Mouse (Mus musculus) heart, postnatal 14 days (tissue): ENCODE results near the gene Tulp2. TPM values are rescaled to one million over a fixed set of nuclear protein-coding genes. Genes with fewer than 3 reads are reported as not detected.
"Not testable (repeated sequence)": the region's sequence is repeated elsewhere in the genome, so short reads cannot be mapped to it uniquely, and the experiment has no call there.

Source experiments
- DNase-seq, 2 experiments: peaks; one replicate each; pipeline ENCODE4 v3.0.0; 2021 to 2022
- intact Hi-C: fragments of 180-260 bp; cut with DNase I; formaldehyde crosslinking; loops from one replicate; pipeline ENCODE4 v1.15.1; 2025
- total RNA-seq, 2 experiments: library from RNA; stranded (reverse); gene quantifications; 2 replicates each; pipeline ENCODE4 v1.2.3; 2021

Gene Tulp2
- total RNA-seq, 2 experiments from 2014 or later = not detected

GRCm38 (mm10) chr7:45480310-45480709, 1.4 kb upstream of the Tulp2 start:
- DNase-seq, intact Hi-C loops: not testable (repeated sequence)

GRCm38 (mm10) chr7:45482166-45482565, 489 bp downstream of the Tulp2 start:
- no peak for DNase-seq
- intact Hi-C loops = no loop called here

GRCm38 (mm10) chr7:45484985-45485384, 3.3 kb downstream of the Tulp2 start:
- intact Hi-C loops, DNase-seq: not testable (repeated sequence)

- intact Hi-C loops = no loop called here
- no peak for DNase-seq
Observed at GRCm38 (mm10) chr7:45486158-45486557, 4.5 kb downstream of the Tulp2 start.

GRCm38 (mm10) chr7:45486761-45487415, 5.2 kb downstream of the Tulp2 start, which contains the start of gene Gm45808:
Gene Gm45808, minus strand, starts transcription at chr7:45486811.
- intact Hi-C loops = no loop called here
- DNase-seq = no peak

- DNase-seq = no peak
- intact Hi-C loops = no loop called here
Observed at GRCm38 (mm10) chr7:45487861-45488292, 6.2 kb downstream of the Tulp2 start.

- peak; percentile 66 to 71 for DNase-seq
- intact Hi-C loops = no loop called here
Observed at GRCm38 (mm10) chr7:45488293-45489204, 6.9 kb downstream of the Tulp2 start, which contains the start of gene Dhdh. Gene Dhdh, minus strand, starts transcription at chr7:45488805.

GRCm38 (mm10) chr7:45489578-45489977, 7.9 kb downstream of the Tulp2 start:
- intact Hi-C loops = no loop called here
- DNase-seq = no peak

GRCm38 (mm10) chr7:45490822-45491221, 9.1 kb downstream of the Tulp2 start:
- intact Hi-C loops = no loop called here
- DNase-seq = no peak

- intact Hi-C loops = no loop called here
- no peak for DNase-seq
Observed at GRCm38 (mm10) chr7:45491264-45491663, 9.6 kb downstream of the Tulp2 start.

GRCm38 (mm10) chr7:45492225-45492844, 10.7 kb downstream of the Tulp2 start:
- DNase-seq = no peak
- intact Hi-C loops = no loop called here

GRCm38 (mm10) chr7:45492951-45493350, 11.3 kb downstream of the Tulp2 start:
- intact Hi-C loops = no loop called here
- peak; percentile 36 to 63 for DNase-seq

- intact Hi-C loops = no loop called here
- peak; percentile 31 to 37 for DNase-seq
Observed at GRCm38 (mm10) chr7:45494548-45494947, 12.9 kb downstream of the Tulp2 start.

GRCm38 (mm10) chr7:45498427-45498826, 16.8 kb downstream of the Tulp2 start:
- intact Hi-C loops = no loop called here
- no peak for DNase-seq

GRCm38 (mm10) chr7:45507583-45507982, 25.9 kb downstream of the Tulp2 start:
- DNase-seq = no peak
- intact Hi-C loops = no loop called here

GRCm38 (mm10) chr7:45508561-45508960, 26.9 kb downstream of the Tulp2 start:
- intact Hi-C loops = no loop called here
- no peak for DNase-seq

- intact Hi-C loops = no loop called here
Observed at GRCm38 (mm10) chr7:45509181-45509882, 27.7 kb downstream of the Tulp2 start.

GRCm38 (mm10) chr7:45509912-45510787, 28.5 kb downstream of the Tulp2 start, which contains the start of gene Nucb1:
Gene Nucb1, minus strand, starts transcription at chr7:45510406.
- intact Hi-C loops = no loop called here
- peak; percentile 89 to 91 for DNase-seq

More at GRCm38 (mm10) chr7:45509181-45509882, 27.7 kb downstream of the Tulp2 start:
- DNase-seq = no peak

- no peak for DNase-seq
- intact Hi-C loops = no loop called here
Observed at GRCm38 (mm10) chr7:45514411-45514810, 32.7 kb downstream of the Tulp2 start.
